Mouse (Mus musculus) erythroblast, embryonic 14.5 days (primary cell): Measurements from ENCODE around the gene Wdr48.

Source experiments
- GATA1 ChIP-seq: IDR thresholded peaks from 2 replicates; pipeline ENCODE4 v1.6.1; 2012; ENCODE audit warnings: low read length, inconsistent platforms, mixed read lengths
- TAL1 ChIP-seq: IDR thresholded peaks from 3 replicates; pipeline ENCODE4 v1.6.1; 2012; ENCODE audit warnings: low read length, inconsistent platforms, mixed read lengths

GRCm38 (mm10) chr9:119899446-119899845 is 4.8 kb downstream of the Wdr48 start:
- TF ChIP-seq GATA1, result no peak
- TF ChIP-seq TAL1, result no peak
